Mouse (Mus musculus) CH12.LX (cell line): Measurements from ENCODE around the gene Kdm4b. TPM values are rescaled to one million over a fixed set of nuclear protein-coding genes. Genes with fewer than 3 reads are reported as not detected.

ENCODE experiments used
- DNase-seq: peaks from one replicate; pipeline ENCODE4 v3.0.0-alpha.2; 2013; ENCODE audit errors: extremely low read depth
- H3K27ac ChIP-seq: 2 replicates; pipeline ENCODE4 v1.5.1; 2012; ENCODE audit warnings: low read depth, mild to moderate bottlenecking, control low read depth, moderate library complexity; ENCODE audit not compliant: insufficient read depth
- H3K27me3 ChIP-seq: replicated peaks from 2 replicates; pipeline ENCODE3; 2012; ENCODE audit warnings: inconsistent platforms
- H3K36me3 ChIP-seq, 2 experiments: replicated peaks in 1 of 2; 2 replicates each; pipeline versions ENCODE3 to v1.6.1; 2012; ENCODE audit warnings: inconsistent platforms in 1 of 2, low read length in 1 of 2, mild to moderate bottlenecking in 1 of 2, mixed read lengths in 1 of 2, moderate library complexity in 1 of 2; ENCODE audit not compliant: control insufficient read depth in 1 of 2, insufficient read depth in 1 of 2
- H3K4me1 ChIP-seq, 2 experiments: 2 replicates each; pipeline ENCODE4 v1.6.1; 2012; ENCODE audit warnings: inconsistent platforms in 1 of 2, moderate library complexity in 1 of 2; ENCODE audit not compliant: insufficient read depth in 2 of 2, control insufficient read depth in 1 of 2
- H3K4me2 ChIP-seq: 2 replicates; pipeline ENCODE4 v1.6.1; 2012; ENCODE audit warnings: low read depth, mild to moderate bottlenecking, control low read depth; ENCODE audit not compliant: poor library complexity, insufficient read depth, severe bottlenecking
- H3K4me3 ChIP-seq, 3 experiments: fragments of 150-350 bp in 1 of 3; sonication (generic) in 1 of 3; replicated peaks in 1 of 3; 2 replicates each; pipeline versions ENCODE3 to v1.5.1; 2011 to 2012; ENCODE audit warnings: low read depth in 2 of 3, low read length in 2 of 3, mild to moderate bottlenecking in 2 of 3, moderate library complexity in 2 of 3, control low read depth in 1 of 3, improper control_type of control experiment in 1 of 3, inconsistent platforms in 1 of 3, mixed read lengths in 1 of 3; ENCODE audit not compliant: poor library complexity in 1 of 3
- H3K79me2 ChIP-seq: replicated peaks from 2 replicates; pipeline ENCODE4 v1.6.1; 2012; ENCODE audit warnings: mild to moderate bottlenecking, moderate library complexity; ENCODE audit not compliant: control insufficient read depth, poor library complexity, insufficient read depth, severe bottlenecking; ENCODE audit errors: extremely low read depth
- H3K9ac ChIP-seq: 2 replicates; pipeline ENCODE4 v1.6.1; 2012; ENCODE audit warnings: low read depth, mild to moderate bottlenecking, control low read depth, moderate library complexity; ENCODE audit not compliant: insufficient read depth
- H3K9me3 ChIP-seq: replicated peaks from 2 replicates; pipeline ENCODE3; 2012; ENCODE audit warnings: low read length, inconsistent platforms, mixed read lengths
- EP300 ChIP-seq: IDR thresholded peaks from 2 replicates; pipeline ENCODE4 v1.6.1; 2011; ENCODE audit warnings: low read length, improper control_type of control experiment
- ETS1 ChIP-seq: conservative IDR thresholded peaks from 2 replicates; pipeline ENCODE4 v1.6.1; 2012; ENCODE audit warnings: low read depth, mild to moderate bottlenecking, inconsistent platforms, low read length, improper control_type of control experiment, moderate library complexity
- GABPA ChIP-seq: IDR thresholded peaks from 2 replicates; pipeline ENCODE4 v1.6.1; 2012; ENCODE audit warnings: low read depth, low read length, improper control_type of control experiment, inconsistent platforms; ENCODE audit not compliant: insufficient replicate concordance
- HCFC1 ChIP-seq: IDR thresholded peaks from 2 replicates; pipeline ENCODE4 v1.6.1; 2012; ENCODE audit warnings: low read depth, mild to moderate bottlenecking, inconsistent platforms, low read length, improper control_type of control experiment
- JUN ChIP-seq: IDR thresholded peaks from 2 replicates; pipeline ENCODE4 v1.6.1; 2011; ENCODE audit warnings: low read depth, mild to moderate bottlenecking, low read length, improper control_type of control experiment, moderate library complexity; ENCODE audit not compliant: insufficient read depth
- MYC ChIP-seq: IDR thresholded peaks from 2 replicates; pipeline ENCODE4 v1.6.1; 2011; ENCODE audit warnings: low read depth, mild to moderate bottlenecking, improper control_type of control experiment, low read length
- NRF1 ChIP-seq: IDR thresholded peaks from 2 replicates; pipeline ENCODE4 v1.6.1; 2014; ENCODE audit warnings: low read depth, mild to moderate bottlenecking, inconsistent platforms, low read length, improper control_type of control experiment, moderate library complexity
- POLR2AphosphoS2 ChIP-seq: IDR thresholded peaks from 2 replicates; pipeline ENCODE4 v1.6.1; 2011; ENCODE audit warnings: low read depth, low read length, improper control_type of control experiment
- RAD21 ChIP-seq: IDR thresholded peaks from 2 replicates; pipeline ENCODE4 v1.6.1; 2011; ENCODE audit warnings: low read depth, mild to moderate bottlenecking, low read length, improper control_type of control experiment, moderate library complexity
- UBTF ChIP-seq: IDR thresholded peaks from 2 replicates; pipeline ENCODE4 v1.6.1; 2012; ENCODE audit warnings: low read depth, mild to moderate bottlenecking, inconsistent platforms, low read length, improper control_type of control experiment, moderate library complexity
- ZC3H11A ChIP-seq: IDR thresholded peaks from 2 replicates; pipeline ENCODE4 v1.6.1; 2012; ENCODE audit warnings: low read depth, mild to moderate bottlenecking, inconsistent platforms, low read length, improper control_type of control experiment
- ZMIZ1 ChIP-seq: IDR thresholded peaks from 2 replicates; pipeline ENCODE4 v1.6.1; 2012; ENCODE audit warnings: low read depth, mild to moderate bottlenecking, inconsistent platforms, low read length, improper control_type of control experiment
- ZNF384 ChIP-seq: IDR thresholded peaks from 2 replicates; pipeline ENCODE4 v1.6.1; 2012; ENCODE audit warnings: low read depth, low read length, improper control_type of control experiment, inconsistent platforms
- dilution Hi-C: fragments of 300-500 bp; cut with MboI; formaldehyde crosslinking; loops from 2 replicates; pipeline ENCODE4 v1.14.3; 2020; ENCODE audit warnings: low sequenced_read_pairs; ENCODE audit not compliant: extremely low pct_unique_long_range_greater_than_20kb, extremely low pct_ligation_motif_present
- in situ Hi-C: fragments of 300-500 bp; cut with MboI; formaldehyde crosslinking; loops from 3 replicates; pipeline ENCODE4 v1.14.3; 2019; ENCODE audit warnings: low sequenced_read_pairs, low pct_ligation_motif_present, low pct_unique_long_range_greater_than_20kb, mixed read lengths
- polyA plus RNA-seq: library from polyadenylated mRNA; unstranded; fragments of >175 nt; gene quantifications from 2 replicates; pipeline ENCODE4 v1.2.1, GENCODE M21; 2012; ENCODE audit warnings: low read depth; ENCODE audit not compliant: insufficient read length
- total RNA-seq, 2 experiments: library from RNA; depleted of rRNA; stranded (reverse); fragments of 300-350 nt in 1 of 2; fragments of >200 nt in 1 of 2; gene quantifications; 2 replicates each; pipeline ENCODE4 v1.2.3; 2012 to 2014

The Kdm4b gene
- total and polyA plus RNA-seq, 3 experiments: 12.3 to 19.5 (median 14.2) TPM

DNA sequence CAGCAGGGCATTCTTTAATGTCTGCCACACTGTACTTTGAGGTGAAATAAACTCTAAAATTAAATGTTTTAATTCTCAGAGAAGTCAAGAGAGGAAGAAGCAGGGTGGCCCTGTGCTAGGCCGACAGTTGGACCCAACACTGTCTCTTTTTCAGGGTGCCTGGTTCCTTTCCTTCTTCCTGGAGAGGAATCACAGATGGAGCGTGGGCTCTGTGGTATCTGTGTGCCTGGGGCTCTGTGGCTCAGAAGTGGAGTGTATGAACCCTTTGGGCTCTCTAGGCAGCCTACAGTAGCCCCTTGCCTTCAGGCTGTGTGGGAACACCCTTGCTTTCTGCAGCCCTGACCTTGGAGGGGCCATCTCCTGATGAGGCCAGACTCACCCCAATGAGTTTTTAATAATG, 35.7 kb downstream of the Kdm4b start:
- in situ Hi-C loops: loop anchor here (5.0 to 10.0 kb wide), 2 partner anchors 121 to 303 kb away; no protein-coding TSS in a partner anchor
- H3K4me1 ChIP-seq: peaks cover 4 to 28% of the 10 kb centered on the region in 2 experiments; a peak in 2 of 4 replicates
- dilution Hi-C loops: no loop called here
- H3K4me2 ChIP-seq: no peak overlapping the region
- peaks cover 0 to 75% of the 10 kb centered on the region in 2 experiments for H3K36me3 ChIP-seq
- no peak overlapping the region for H3K4me3 ChIP-seq
- H3K27ac ChIP-seq: no peak overlapping the region
- no peaks in the 10 kb centered on the region for H3K79me2 ChIP-seq
- TF ChIP-seq ZC3H11A (no peak), NRF1 (no peak), ETS1 (no peak), GABPA (no peak), EP300 (no peak)
- TF ChIP-seq, all 38 proteins: peak for 0
- no peak overlapping the region for H3K9ac ChIP-seq
- no peaks in the 10 kb centered on the region for H3K9me3 ChIP-seq
- DNase-seq: no peak
- no peaks in the 10 kb centered on the region for H3K27me3 ChIP-seq

DNA sequence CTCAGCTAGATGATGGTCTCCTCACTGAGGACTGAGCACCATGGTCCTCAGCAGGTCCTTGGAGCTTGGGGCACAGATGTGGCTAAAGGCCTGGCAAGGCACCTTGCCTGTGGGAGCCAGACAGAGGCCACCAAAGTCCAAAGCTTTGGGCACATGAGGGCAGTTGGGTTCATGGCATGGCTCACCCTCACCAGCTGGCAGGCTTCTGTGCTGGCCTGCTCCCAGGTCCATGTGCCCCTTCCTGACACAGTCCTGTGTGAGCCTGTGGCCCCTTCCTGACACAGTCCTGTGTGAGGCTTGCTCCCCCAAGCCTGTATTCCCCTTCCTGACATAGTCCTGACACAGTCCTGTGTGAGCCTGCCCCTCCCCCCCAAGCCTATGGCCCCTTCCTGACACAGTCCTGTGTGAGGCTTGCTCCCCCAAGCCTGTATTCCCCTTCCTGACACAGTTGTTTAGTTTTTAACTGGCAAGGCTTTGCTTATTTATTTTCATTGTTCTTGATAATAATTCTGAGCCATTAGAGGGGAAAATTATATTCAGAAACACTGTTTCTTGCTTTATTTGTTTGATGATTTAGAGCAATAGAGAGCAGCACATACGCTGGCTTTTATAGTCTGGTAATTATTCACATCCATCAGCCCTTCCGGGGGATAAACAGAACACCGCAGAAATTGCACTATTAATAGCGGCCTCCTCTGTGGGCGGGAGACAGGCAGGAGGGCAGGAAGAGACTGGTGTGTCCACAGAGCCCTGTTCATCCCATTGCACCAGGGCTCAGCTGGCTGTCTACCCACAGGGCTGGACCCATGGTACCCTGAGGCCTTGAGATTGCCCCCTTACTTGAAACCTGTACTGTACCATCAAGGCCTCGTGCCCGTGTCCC, 40.2 kb downstream of the Kdm4b start:
- H3K79me2 ChIP-seq: no peaks in the 10 kb centered on the region
- TF ChIP-seq ZMIZ1: no peak
- TF ChIP-seq ETS1: no peak
- TF ChIP-seq MYC: no peak
- TF ChIP-seq HCFC1: no peak
- no peak for TF ChIP-seq JUN
- TF ChIP-seq GABPA: no peak
- no peak for TF ChIP-seq ZNF384
- TF ChIP-seq POLR2AphosphoS2: no peak
- TF ChIP-seq UBTF: no peak
- no peak for TF ChIP-seq RAD21
- peaks cover 8 to 82% of the 10 kb centered on the region in 2 experiments for H3K36me3 ChIP-seq
- no peaks in the 10 kb centered on the region for H3K27me3 ChIP-seq
- no peak overlapping the region for H3K9ac ChIP-seq
- DNase-seq: no peak
- no peak overlapping the region for H3K4me2 ChIP-seq
- no peaks in the 10 kb centered on the region for H3K9me3 ChIP-seq
- H3K4me1 ChIP-seq: peaks cover 0 to 10% of the 10 kb centered on the region in 2 experiments; a peak in 2 of 4 replicates
- in situ Hi-C loops: loop anchor here (10.0 kb wide), 1 partner anchor 299 kb away; no protein-coding TSS in a partner anchor
- no peak overlapping the region for H3K27ac ChIP-seq
- dilution Hi-C loops: no loop called here
- H3K4me3 ChIP-seq: no peak overlapping the region
